Mouse (Mus musculus) c-Kit-positive CD71-positive TER-119-positive erythroid progenitor cells, embryonic 14.5 days (primary cell): Measurements from ENCODE around the gene Txndc11.

Experiments
- DNase-seq: peaks from one replicate; pipeline ENCODE4 v3.0.0-alpha.2; 2013; ENCODE audit warnings: low spot score

Txndc11 gene

GRCm38 (mm10) chr16:11104905-11105304 is 29.5 kb downstream of the Txndc11 start:
- no peak for DNase-seq

GRCm38 (mm10) chr16:11097301-11097700 is 37.1 kb downstream of the Txndc11 start:
- no peak for DNase-seq

GRCm38 (mm10) chr16:11093717-11094386 is 40.6 kb downstream of the Txndc11 start:
- no peak for DNase-seq

GRCm38 (mm10) chr16:11092523-11092922 is 41.9 kb downstream of the Txndc11 start:
- DNase-seq, result no peak

GRCm38 (mm10) chr16:11092061-11092460 is 42.4 kb downstream of the Txndc11 start:
- no peak for DNase-seq

GRCm38 (mm10) chr16:11090836-11091570 is 43.4 kb downstream of the Txndc11 start:
- DNase-seq, result no peak

GRCm38 (mm10) chr16:11086856-11087588 is 47.4 kb downstream of the Txndc11 start:
- DNase-seq, result no peak

- no peak for DNase-seq
Observed at GRCm38 (mm10) chr16:11086299-11086698, 48.2 kb downstream of the Txndc11 start.

GRCm38 (mm10) chr16:11084181-11084580 is 50.3 kb downstream of the Txndc11 start:
- DNase-seq, result no peak

- no peak for DNase-seq
Observed at GRCm38 (mm10) chr16:11078216-11078869, 56.1 kb downstream of the Txndc11 start.

- DNase-seq, result no peak
Observed at GRCm38 (mm10) chr16:11077601-11078201, 56.7 kb downstream of the Txndc11 start.

- DNase-seq, result no peak
Observed at GRCm38 (mm10) chr16:11073060-11073459, 61.4 kb downstream of the Txndc11 start.

- no peak for DNase-seq
Observed at GRCm38 (mm10) chr16:11072454-11072853, 62.0 kb downstream of the Txndc11 start.

GRCm38 (mm10) chr16:11071887-11072286 is 62.6 kb downstream of the Txndc11 start:
- no peak for DNase-seq

- no peak for DNase-seq
Observed at GRCm38 (mm10) chr16:11071176-11071575, 63.3 kb downstream of the Txndc11 start.

- no peak for DNase-seq
Observed at GRCm38 (mm10) chr16:11069710-11070420, 64.6 kb downstream of the Txndc11 start.

GRCm38 (mm10) chr16:11069271-11069670 is 65.2 kb downstream of the Txndc11 start:
- no peak for DNase-seq

- DNase-seq, result no peak
Observed at GRCm38 (mm10) chr16:11068666-11069065, 65.8 kb downstream of the Txndc11 start.

- DNase-seq, result no peak
Observed at GRCm38 (mm10) chr16:11066833-11067191, 67.6 kb downstream of the Txndc11 start.

- peak; percentile 88 for DNase-seq
Observed at GRCm38 (mm10) chr16:11066029-11066832, 68.2 kb downstream of the Txndc11 start, which contains the start of gene Litaf. TSS of gene Litaf (minus strand) at chr16:11066157.
